Mouse (Mus musculus) heart, embryonic 11.5 days (tissue): ENCODE results near the gene Rrp9. TPM values are rescaled to one million over a fixed set of nuclear protein-coding genes. Genes with fewer than 3 reads are reported as not detected.
"Not testable (repeated sequence)": the region's sequence is repeated elsewhere in the genome, so short reads cannot be mapped to it uniquely, and the experiment has no call there.

Source experiments
- ATAC-seq: fragments of 200-750 bp; cut with Nextera tagmentation; replicated peaks from 2 replicates; pipeline ENCODE4 v1.8.0; 2017; ENCODE audit warnings: moderate library complexity; ENCODE audit not compliant: insufficient number of reproducible peaks, low FRiP score, low TSS enrichment
- H3K27ac ChIP-seq: fragments of 300-500 bp; sonication (generic); 2 replicates; pipeline ENCODE4 v1.5.1; 2014; ENCODE audit warnings: mild to moderate bottlenecking, low read depth, low read length
- H3K27me3 ChIP-seq: fragments of 300-500 bp; sonication (generic); 2 replicates; pipeline ENCODE4 v1.6.1; 2014; ENCODE audit warnings: mild to moderate bottlenecking, low read length, mixed read lengths; ENCODE audit not compliant: control insufficient read depth, insufficient read depth
- H3K36me3 ChIP-seq: fragments of 300-500 bp; sonication (generic); 2 replicates; pipeline ENCODE4 v1.6.1; 2014; ENCODE audit warnings: mild to moderate bottlenecking, low read length, moderate library complexity, mixed read lengths; ENCODE audit not compliant: control insufficient read depth, insufficient read depth
- H3K4me1 ChIP-seq: fragments of 300-500 bp; sonication (generic); 2 replicates; pipeline ENCODE4 v1.6.1; 2014; ENCODE audit warnings: low read length; ENCODE audit not compliant: control insufficient read depth, insufficient read depth
- H3K4me2 ChIP-seq: fragments of 300-500 bp; sonication (generic); 2 replicates; pipeline ENCODE4 v1.6.1; 2014; ENCODE audit warnings: mild to moderate bottlenecking, moderate library complexity
- H3K4me3 ChIP-seq: fragments of 300-500 bp; sonication (generic); 2 replicates; pipeline ENCODE4 v1.5.1; 2014; ENCODE audit warnings: low read depth, low read length
- H3K9ac ChIP-seq: fragments of 300-500 bp; sonication (generic); 2 replicates; pipeline ENCODE4 v1.6.1; 2014; ENCODE audit warnings: mild to moderate bottlenecking, low read depth, low read length, moderate library complexity
- H3K9me3 ChIP-seq: fragments of 300-500 bp; sonication (generic); replicated peaks from 2 replicates; pipeline ENCODE4 v1.6.1; 2016; ENCODE audit warnings: low read length; ENCODE audit not compliant: control insufficient read depth
- WGBS: fragments of 180-500 bp; shearing (Covaris S2); extraction: QIAGEN DNeasy Blood & Tissue Kit; methylation state at CpG from one replicate; pipeline ENCODE4 v1.1.7; 2014; ENCODE audit not compliant: insufficient replicate concordance; 5-methylcytosine and 5-hydroxymethylcytosine counted together
- polyA plus RNA-seq: library from polyadenylated mRNA; unstranded; fragments of >200 nt; fragmentation: Nextera tagmentation; extraction: Ambion mirVana; gene quantifications from 2 replicates; pipeline ENCODE4 v1.2.1, GENCODE M21; 2014

The Rrp9 gene
- polyA plus RNA-seq, 1 experiment from 2014 or later, result 31.3 TPM

- ATAC-seq, result no peak
- 92% methylated on average over 15 of the region's 15 CpGs for WGBS
- Histone ChIP-seq H3K36me3 (peaks cover 21% of the 10 kb centered on the region), H3K4me1 (peaks cover 9% of the 10 kb centered on the region), H3K27ac (no peak overlapping the region), H3K27me3 (no peaks in the 10 kb centered on the region), H3K9me3 (no peaks in the 10 kb centered on the region), H3K4me3 (no peak overlapping the region), H3K9ac (no peak overlapping the region), H3K4me2 (no peak overlapping the region)
Observed at GRCm38 (mm10) chr9:106481075-106481474, 5.3 kb downstream of the Rrp9 start.

GRCm38 (mm10) chr9:106481676-106482075 lies 5.9 kb downstream of the Rrp9 start:
- no peak for ATAC-seq
- no peaks in the 10 kb centered on the region for H3K27me3 ChIP-seq
- WGBS, result 89% methylated on average over 13 of the region's 13 CpGs
- H3K27ac ChIP-seq, result no peak overlapping the region
- H3K4me3 ChIP-seq, result no peak overlapping the region
- peaks cover 21% of the 10 kb centered on the region for H3K36me3 ChIP-seq
- H3K4me2 ChIP-seq, result no peak overlapping the region
- no peaks in the 10 kb centered on the region for H3K9me3 ChIP-seq
- H3K4me1 ChIP-seq, result peaks cover 3% of the 10 kb centered on the region
- H3K9ac ChIP-seq, result no peak overlapping the region

GRCm38 (mm10) chr9:106482578-106483115 lies 6.9 kb downstream of the Rrp9 start:
- Histone ChIP-seq H3K9me3 (no peaks in the 10 kb centered on the region), H3K4me3 (no peak overlapping the region), H3K4me2 (no peak overlapping the region), H3K27me3 (no peaks in the 10 kb centered on the region), H3K9ac (no peak overlapping the region), H3K27ac (no peak overlapping the region), H3K4me1 (peaks cover 3% of the 10 kb centered on the region), H3K36me3 (peaks cover 21% of the 10 kb centered on the region)
- 83% methylated on average over 17 of the region's 17 CpGs for WGBS
- ATAC-seq, result no peak

GRCm38 (mm10) chr9:106483136-106483535 lies 7.4 kb downstream of the Rrp9 start:
- H3K36me3 ChIP-seq, result peaks cover 21% of the 10 kb centered on the region
- WGBS, result 94% methylated on average over 10 of the region's 10 CpGs
- H3K4me3 ChIP-seq, result no peak overlapping the region
- H3K27me3 ChIP-seq, result no peaks in the 10 kb centered on the region
- no peak overlapping the region for H3K27ac ChIP-seq
- no peak overlapping the region for H3K4me2 ChIP-seq
- H3K9me3 ChIP-seq, result no peaks in the 10 kb centered on the region
- no peak for ATAC-seq
- no peak overlapping the region for H3K9ac ChIP-seq
- H3K4me1 ChIP-seq, result peaks cover 1% of the 10 kb centered on the region

GRCm38 (mm10) chr9:106483606-106484005 lies 7.8 kb downstream of the Rrp9 start:
- Histone ChIP-seq H3K9ac (no peak overlapping the region), H3K36me3 (peaks cover 21% of the 10 kb centered on the region), H3K4me3 (no peak overlapping the region), H3K4me2 (no peak overlapping the region), H3K4me1 (no peaks in the 10 kb centered on the region), H3K27ac (no peak overlapping the region), H3K9me3 (no peaks in the 10 kb centered on the region), H3K27me3 (no peaks in the 10 kb centered on the region)
- no peak for ATAC-seq
- 88% methylated on average over 17 of the region's 17 CpGs for WGBS

- H3K9me3 ChIP-seq, result no peaks in the 10 kb centered on the region
- no peak overlapping the region for H3K27ac ChIP-seq
- H3K36me3 ChIP-seq, result peaks cover 21% of the 10 kb centered on the region
- no peak overlapping the region for H3K4me3 ChIP-seq
- no peak overlapping the region for H3K9ac ChIP-seq
- no peak overlapping the region for H3K4me2 ChIP-seq
- H3K27me3 ChIP-seq, result no peaks in the 10 kb centered on the region
- H3K4me1 ChIP-seq, result no peaks in the 10 kb centered on the region
- no peak for ATAC-seq
- WGBS, result 79% methylated on average over 10 of the region's 10 CpGs
Observed at GRCm38 (mm10) chr9:106485076-106485475, 9.3 kb downstream of the Rrp9 start.

- not testable (repeated sequence) for H3K27me3 ChIP-seq, H3K9me3 ChIP-seq, H3K9ac ChIP-seq, H3K27ac ChIP-seq, H3K4me1 ChIP-seq, H3K4me3 ChIP-seq, H3K4me2 ChIP-seq, ATAC-seq
- H3K36me3 ChIP-seq, result peaks cover 21% of the 10 kb centered on the region
- 77% methylated on average over 6 of the region's 6 CpGs for WGBS
Observed at GRCm38 (mm10) chr9:106487602-106488001, 11.8 kb downstream of the Rrp9 start.

- H3K4me1 ChIP-seq, result no peaks in the 10 kb centered on the region
- no peak within 1 kb of the TSS for H3K9ac ChIP-seq
- peaks cover 3% of the 10 kb centered on the region; the same call in 1 of the 2 replicates for H3K27me3 ChIP-seq
- no peaks in the 10 kb centered on the region for H3K9me3 ChIP-seq
- no peak within 1 kb of the TSS for H3K4me3 ChIP-seq
- no peak within 1 kb of the TSS for H3K27ac ChIP-seq
- WGBS, result 82% methylated on average over 6 of the region's 6 CpGs
- no peak for ATAC-seq
- H3K36me3 ChIP-seq, result no peaks in the 10 kb centered on the region
- no peak within 1 kb of the TSS for H3K4me2 ChIP-seq
Observed at GRCm38 (mm10) chr9:106499667-106500066, 23.9 kb downstream of the Rrp9 start, which contains the start of gene Iqcf1. Gene Iqcf1 (plus strand): TSS chr9:106499967.

GRCm38 (mm10) chr9:106501846-106502245 lies 26.1 kb downstream of the Rrp9 start:
- Histone ChIP-seq H3K9me3 (no peaks in the 10 kb centered on the region), H3K9ac (no peak overlapping the region), H3K4me1 (no peaks in the 10 kb centered on the region), H3K27ac (no peak overlapping the region), H3K4me2 (no peak overlapping the region), H3K36me3 (no peaks in the 10 kb centered on the region), H3K27me3 (peaks cover 5% of the 10 kb centered on the region), H3K4me3 (no peak overlapping the region)
- ATAC-seq, result no peak
- WGBS, result 84% methylated on average over 22 of the region's 22 CpGs
